Mouse (Mus musculus) fat pad, adult 2 months (tissue): ENCODE results near the gene Mum1.
A peak's percentile ranks its signal among the peaks of the same experiment; 100 is the strongest.

Experiments
- DNase-seq: peaks from one replicate; pipeline ENCODE4 v3.0.0-alpha.2; 2011; ENCODE audit warnings: low read depth, low spot score; ENCODE audit errors: extremely low read depth

Gene Mum1

GRCm38 (mm10) chr10:80265149-80265486 is 38.9 kb downstream of the Mum1 start:
- no peak for DNase-seq

GRCm38 (mm10) chr10:80270099-80270498 is 43.9 kb downstream of the Mum1 start:
- DNase-seq = no peak

GRCm38 (mm10) chr10:80270734-80271181 is 44.5 kb downstream of the Mum1 start:
- no peak for DNase-seq

- no peak for DNase-seq
These were observed 45.1 kb downstream of the Mum1 start for GRCm38 (mm10) chr10:80271186-80271843.

GRCm38 (mm10) chr10:80271870-80272585 is 45.8 kb downstream of the Mum1 start:
- DNase-seq = no peak

GRCm38 (mm10) chr10:80273847-80274246 is 47.6 kb downstream of the Mum1 start:
- DNase-seq = no peak

- DNase-seq = no peak
These were observed 50.0 kb downstream of the Mum1 start for GRCm38 (mm10) chr10:80276238-80276637.

GRCm38 (mm10) chr10:80278390-80278789 is 52.2 kb downstream of the Mum1 start:
- DNase-seq = no peak

- DNase-seq = no peak
These were observed 53.0 kb downstream of the Mum1 start for GRCm38 (mm10) chr10:80279273-80279672.

GRCm38 (mm10) chr10:80281304-80281703 is 55.1 kb downstream of the Mum1 start:
- no peak for DNase-seq

- no peak for DNase-seq
These were observed 55.7 kb downstream of the Mum1 start for GRCm38 (mm10) chr10:80281921-80282371.

GRCm38 (mm10) chr10:80282481-80283441 is 56.5 kb downstream of the Mum1 start:
- DNase-seq = no peak

- DNase-seq = no peak
These were observed 59.2 kb downstream of the Mum1 start for GRCm38 (mm10) chr10:80285222-80286070.

GRCm38 (mm10) chr10:80288097-80288496 is 61.9 kb downstream of the Mum1 start:
- no peak for DNase-seq

- no peak for DNase-seq
These were observed 62.4 kb downstream of the Mum1 start for GRCm38 (mm10) chr10:80288657-80289056.

- peak; percentile 33 for DNase-seq
These were observed 66.3 kb downstream of the Mum1 start, which contains the start of gene Rps15 for GRCm38 (mm10) chr10:80292251-80293146. TSS of gene Rps15 (plus strand) at chr10:80292453.

GRCm38 (mm10) chr10:80293325-80293724 is 67.1 kb downstream of the Mum1 start:
- DNase-seq = no peak
